Mouse (Mus musculus): Measurements from ENCODE around the gene Tigd3. TPM values are rescaled to one million over a fixed set of nuclear protein-coding genes. Genes with fewer than 3 reads are reported as not detected.
A peak's percentile ranks its signal among the peaks of the same experiment; 100 is the strongest.
"Not testable (repeated sequence)": the region's sequence is repeated elsewhere in the genome, so short reads cannot be mapped to it uniquely, and the experiment has no call there.

The Tigd3 gene
- polyA plus RNA-seq, 1 experiment from 2014 or later: 1.5 TPM

DNA sequence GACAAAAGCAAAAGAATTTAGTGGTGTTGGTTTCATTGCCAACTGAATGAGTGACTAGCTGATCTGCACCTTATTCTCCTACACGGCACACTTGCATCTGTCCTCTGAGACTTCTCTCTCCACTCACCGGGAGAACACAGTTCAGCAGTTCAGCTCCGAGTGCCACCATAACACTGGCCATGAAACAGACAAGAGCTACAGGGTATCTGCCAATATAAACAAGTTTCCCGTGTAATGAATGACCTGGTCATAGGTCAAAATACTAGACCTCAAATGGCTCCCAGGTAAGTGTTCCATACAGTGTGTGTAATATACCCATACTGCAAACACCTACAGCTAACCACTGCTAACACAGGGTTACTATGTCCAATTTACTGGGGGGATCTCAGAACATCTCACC lies 4.7 kb downstream of the Tigd3 start:
- Histone ChIP-seq H3K4me1 (replicated peaks) (peaks cover 23% of the 10 kb centered on the region), H3K9me3 (replicated peaks) (no peaks in the 10 kb centered on the region), H3K27me3 (replicated peaks) (no peaks in the 10 kb centered on the region), H3K4me3 (no peak overlapping the region), H3K9ac (no peak overlapping the region), H3K27ac (ENCODE audit: poor library complexity, severe bottlenecking) (no peak overlapping the region), H3K36me3 (no peaks in the 10 kb centered on the region), H3K4me2 (no peak overlapping the region)
- whole genome bisulfite sequencing: 67% methylated on average over 4 of the region's 4 CpGs
- no peak for ATAC-seq (ENCODE audit: insufficient number of reproducible peaks, low FRiP score)

DNA sequence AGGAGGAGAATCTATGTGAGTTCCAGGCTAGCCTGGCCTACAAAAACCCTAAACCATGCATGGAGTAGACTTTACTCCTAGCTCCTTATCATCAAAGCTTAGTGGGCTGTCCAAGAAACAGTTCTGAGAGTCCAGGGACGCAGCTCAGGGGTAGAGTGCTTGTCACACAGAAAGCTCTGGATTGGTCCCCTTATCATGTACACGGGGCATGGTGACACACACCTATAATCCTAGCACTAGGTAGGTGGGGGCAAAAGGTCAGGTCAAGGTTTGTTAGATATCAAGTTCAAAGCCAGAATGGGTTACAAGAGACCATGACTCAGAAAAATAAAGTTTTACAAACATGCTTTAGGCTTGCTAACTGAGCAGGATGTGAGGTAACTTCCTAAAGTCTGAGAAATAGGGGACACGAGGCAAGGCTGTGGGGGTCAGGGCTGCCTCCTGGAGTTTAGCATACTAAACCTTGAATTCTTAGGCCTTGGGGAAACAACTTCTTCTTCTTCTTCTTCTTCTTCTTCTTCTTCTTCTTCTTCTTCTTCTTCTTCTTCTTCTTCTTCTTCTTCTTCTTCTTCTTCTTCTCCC lies 6.6 kb downstream of the Tigd3 start:
- Histone ChIP-seq H3K27me3 (replicated peaks) (no peaks in the 10 kb centered on the region), H3K27ac (ENCODE audit: poor library complexity, severe bottlenecking) (no peak overlapping the region), H3K4me2 (no peak overlapping the region), H3K4me3 (no peak overlapping the region), H3K9ac (no peak overlapping the region), H3K36me3 (no peaks in the 10 kb centered on the region), H3K9me3 (replicated peaks) (no peaks in the 10 kb centered on the region), H3K4me1 (replicated peaks) (peaks cover 18% of the 10 kb centered on the region)
- no peak for ATAC-seq (ENCODE audit: insufficient number of reproducible peaks, low FRiP score)
- WGBS: 40% methylated on average over 3 of the region's 3 CpGs

DNA sequence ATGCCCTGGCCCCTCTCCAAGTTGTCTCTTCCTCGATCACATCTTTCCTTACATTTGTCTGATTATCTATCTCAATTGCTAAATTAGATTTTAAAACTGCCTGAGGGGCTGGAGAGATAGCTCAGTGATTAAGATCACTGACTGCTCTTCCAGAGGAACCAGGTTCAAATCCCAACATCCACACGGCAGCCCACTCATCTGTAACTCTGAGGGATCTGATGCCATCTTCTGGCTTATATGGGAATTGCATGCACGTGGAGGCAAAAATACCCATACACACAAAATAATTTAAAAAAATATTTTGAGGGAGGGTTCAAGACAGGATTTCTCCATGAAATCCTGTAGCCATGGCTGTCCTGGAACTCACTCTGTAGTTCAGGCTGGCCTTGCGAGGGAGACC lies 8.1 kb downstream of the Tigd3 start:
- ATAC-seq (ENCODE audit: insufficient number of reproducible peaks, low FRiP score): no peak
- H3K27me3 ChIP-seq (replicated peaks): no peaks in the 10 kb centered on the region

DNA sequence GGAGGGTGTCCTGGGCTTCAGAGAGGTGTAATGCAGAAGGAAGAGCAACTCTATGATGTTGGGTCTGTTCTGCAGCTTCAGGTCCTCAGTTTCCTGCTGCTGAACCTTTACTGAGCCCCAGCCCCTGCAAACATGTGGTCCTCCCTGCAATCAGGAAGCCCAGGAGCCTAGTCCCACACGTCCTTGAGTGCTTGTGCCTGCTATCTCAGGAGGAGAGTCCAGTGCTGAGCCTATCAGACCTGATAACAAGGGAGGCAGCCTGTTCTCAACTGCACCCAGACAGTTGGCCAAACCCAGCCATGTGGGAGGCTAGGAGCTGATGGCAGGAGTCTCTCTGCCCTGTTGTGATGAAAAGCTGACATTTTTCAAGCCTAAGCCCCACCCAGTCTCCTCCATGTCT lies 10.0 kb downstream of the Tigd3 start:
- Histone ChIP-seq H3K36me3 (no peaks in the 10 kb centered on the region), H3K4me2 (no peak overlapping the region), H3K27me3 (replicated peaks) (no peaks in the 10 kb centered on the region), H3K27ac (ENCODE audit: poor library complexity, severe bottlenecking) (no peak overlapping the region), H3K9me3 (replicated peaks) (no peaks in the 10 kb centered on the region), H3K4me3 (no peak overlapping the region), H3K9ac (no peak overlapping the region; the same call in 1 of the 2 replicates), H3K4me1 (replicated peaks) (peaks cover 10% of the 10 kb centered on the region)
- WGBS: 10% methylated on average over 1 of the region's 1 CpGs
- peak; percentile 37; the same call in 1 of the 2 replicates for ATAC-seq (ENCODE audit: insufficient number of reproducible peaks, low FRiP score)

More for the DNA sequence above, 8.1 kb downstream of the Tigd3 start:
- Histone ChIP-seq H3K36me3 (no peaks in the 10 kb centered on the region), H3K9me3 (replicated peaks) (no peaks in the 10 kb centered on the region), H3K4me2 (no peak overlapping the region), H3K4me1 (replicated peaks) (peaks cover 10% of the 10 kb centered on the region), H3K27ac (ENCODE audit: poor library complexity, severe bottlenecking) (no peak overlapping the region), H3K9ac (no peak overlapping the region), H3K4me3 (no peak overlapping the region)
- WGBS: 56% methylated on average over 4 of the region's 4 CpGs

DNA sequence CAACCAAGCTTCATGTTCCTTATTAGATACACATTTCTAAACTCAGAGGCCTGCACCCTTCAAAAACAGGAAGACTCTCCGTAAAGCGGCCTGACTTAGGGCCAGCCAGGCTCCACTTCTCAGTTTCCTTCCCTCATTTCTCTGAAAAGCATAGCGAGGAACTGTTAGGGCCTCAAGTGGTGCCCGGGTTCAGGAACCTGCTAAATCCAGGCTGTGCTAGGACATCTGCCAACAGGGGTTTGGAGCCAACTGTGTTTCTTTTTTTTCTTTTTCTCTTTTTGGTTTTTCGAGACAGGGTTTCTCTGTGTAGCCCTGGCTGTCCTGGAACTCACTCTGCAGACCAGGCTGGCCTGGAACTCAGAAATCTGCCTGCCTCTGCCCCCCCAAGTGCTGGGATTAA lies 11.9 kb downstream of the Tigd3 start:
- H3K9ac ChIP-seq; H3K4me3 ChIP-seq; H3K36me3 ChIP-seq; ATAC-seq (ENCODE audit: insufficient number of reproducible peaks, low FRiP score); H3K4me2 ChIP-seq; H3K27me3 ChIP-seq (replicated peaks); H3K27ac ChIP-seq (ENCODE audit: poor library complexity, severe bottlenecking); H3K9me3 ChIP-seq (replicated peaks): not testable (repeated sequence)
- 82% methylated on average over 5 of the region's 5 CpGs for WGBS
- H3K4me1 ChIP-seq (replicated peaks): peaks cover 24% of the 10 kb centered on the region

DNA sequence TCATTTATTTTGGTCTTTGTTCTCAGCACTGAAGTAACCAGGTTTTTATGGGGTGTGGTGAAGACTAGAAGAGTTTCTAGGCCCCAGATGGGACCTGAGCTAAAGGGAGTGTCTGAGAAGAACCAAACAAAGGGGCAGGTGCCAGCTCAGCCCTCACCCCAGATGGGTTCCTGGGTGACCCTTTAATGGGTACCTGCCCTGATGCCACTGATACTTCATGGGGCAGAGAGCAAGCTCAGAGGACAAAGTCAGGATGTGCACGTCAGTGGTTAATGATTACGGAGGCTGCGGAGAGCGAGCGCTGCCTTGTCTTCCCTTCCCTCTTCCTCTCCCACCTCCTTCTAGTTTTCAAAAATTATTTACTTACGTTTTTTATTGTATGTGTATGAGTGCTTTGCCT lies 12.8 kb downstream of the Tigd3 start:
- no peak for ATAC-seq (ENCODE audit: insufficient number of reproducible peaks, low FRiP score)
- Histone ChIP-seq H3K9ac (no peak overlapping the region), H3K4me2 (no peak overlapping the region), H3K4me3 (no peak overlapping the region), H3K27ac (ENCODE audit: poor library complexity, severe bottlenecking) (no peak overlapping the region), H3K27me3 (replicated peaks) (no peaks in the 10 kb centered on the region), H3K4me1 (replicated peaks) (peaks cover 24% of the 10 kb centered on the region), H3K9me3 (replicated peaks) (no peaks in the 10 kb centered on the region), H3K36me3 (no peaks in the 10 kb centered on the region)
- WGBS: 93% methylated on average over 6 of the region's 6 CpGs

DNA sequence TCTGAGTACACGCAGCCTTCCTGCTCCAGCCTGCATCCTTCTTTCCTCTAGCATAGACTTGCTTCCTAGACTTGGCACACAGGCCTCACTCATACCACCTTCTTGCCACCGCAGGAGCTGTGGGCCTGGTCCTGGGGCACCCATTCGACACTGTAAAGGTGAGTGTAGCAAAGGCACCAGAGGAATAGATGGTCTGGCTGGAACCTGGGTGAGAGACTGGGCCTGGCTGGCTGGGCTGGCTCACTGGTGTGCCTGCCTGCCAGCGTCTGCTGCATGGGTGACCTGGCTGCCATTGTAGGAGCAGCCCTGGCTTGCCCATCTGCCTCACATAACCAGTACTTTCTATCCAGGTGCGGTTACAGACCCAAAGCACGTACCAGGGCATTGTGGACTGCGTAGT lies 14.2 kb downstream of the Tigd3 start:
- no peak overlapping the region for H3K9ac ChIP-seq
- WGBS: 88% methylated on average over 7 of the region's 7 CpGs
- H3K4me3 ChIP-seq: no peak overlapping the region
- no peaks in the 10 kb centered on the region for H3K27me3 ChIP-seq (replicated peaks)
- H3K27ac ChIP-seq (ENCODE audit: poor library complexity, severe bottlenecking): no peak overlapping the region
- H3K4me2 ChIP-seq: no peak overlapping the region
- no peak for ATAC-seq (ENCODE audit: insufficient number of reproducible peaks, low FRiP score)
- H3K9me3 ChIP-seq (replicated peaks): no peaks in the 10 kb centered on the region
- peaks cover 28% of the 10 kb centered on the region for H3K4me1 ChIP-seq (replicated peaks)
- no peaks in the 10 kb centered on the region for H3K36me3 ChIP-seq

DNA sequence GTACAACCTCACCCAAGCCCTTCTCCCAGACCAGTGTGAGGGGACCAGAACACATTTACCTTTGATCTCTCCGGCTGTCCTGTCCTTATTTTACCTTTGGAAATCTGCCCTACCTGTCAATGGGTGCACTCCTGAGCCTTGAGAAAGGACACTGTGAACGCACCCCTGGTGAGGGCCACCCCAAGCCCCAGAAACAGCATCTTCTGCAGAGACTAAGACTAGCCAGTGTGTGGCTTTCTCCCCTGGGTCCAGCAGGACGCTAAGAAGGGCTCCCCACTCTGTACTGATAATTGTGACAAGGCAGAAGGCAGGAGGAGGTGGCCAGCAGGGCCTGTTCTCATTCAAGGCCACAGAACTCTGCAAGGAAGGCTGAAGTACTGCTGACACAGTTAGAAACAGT lies 15.0 kb downstream of the Tigd3 start:
- Histone ChIP-seq H3K27me3 (replicated peaks) (no peaks in the 10 kb centered on the region), H3K4me1 (replicated peaks) (peaks cover 24% of the 10 kb centered on the region), H3K4me3 (no peak overlapping the region), H3K27ac (ENCODE audit: poor library complexity, severe bottlenecking) (no peak overlapping the region), H3K9me3 (replicated peaks) (no peaks in the 10 kb centered on the region), H3K4me2 (no peak overlapping the region), H3K36me3 (no peaks in the 10 kb centered on the region), H3K9ac (0 out of 2 replicates have a peak overlapping the region, but pooled peaks have one; percentile 37)
- WGBS: 77% methylated on average over 3 of the region's 3 CpGs
- no peak for ATAC-seq (ENCODE audit: insufficient number of reproducible peaks, low FRiP score)

DNA sequence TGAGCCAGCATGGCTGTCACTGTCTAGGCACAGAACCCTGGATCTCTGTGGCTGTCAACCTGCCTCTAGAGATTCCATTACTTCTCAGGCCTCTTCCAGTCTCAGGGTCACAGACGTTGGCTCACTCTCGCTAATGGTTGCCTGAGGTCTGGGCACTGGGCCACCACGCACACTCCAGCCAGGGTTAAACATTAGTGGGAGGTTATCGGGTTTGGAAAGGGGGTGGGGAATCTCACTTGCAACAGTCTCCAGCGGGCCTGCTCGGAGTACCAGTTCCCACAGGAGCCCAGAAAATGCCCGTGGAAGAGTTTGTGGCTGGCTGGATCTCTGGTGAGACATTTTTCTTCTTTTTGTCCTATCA lies 15.6 kb downstream of the Tigd3 start:
- Histone ChIP-seq H3K9ac (peak overlapping the region; percentile 37), H3K9me3 (replicated peaks) (no peaks in the 10 kb centered on the region), H3K36me3 (no peaks in the 10 kb centered on the region), H3K4me3 (peak overlapping the region; percentile 23), H3K27ac (ENCODE audit: poor library complexity, severe bottlenecking) (0 out of 2 replicates have a peak overlapping the region, but pooled peaks have one; percentile 31), H3K4me2 (peak overlapping the region; percentile 51), H3K27me3 (replicated peaks) (no peaks in the 10 kb centered on the region), H3K4me1 (replicated peaks) (peaks cover 27% of the 10 kb centered on the region)
- WGBS: 58% methylated on average over 7 of the region's 7 CpGs
- no peak for ATAC-seq (ENCODE audit: insufficient number of reproducible peaks, low FRiP score)

DNA sequence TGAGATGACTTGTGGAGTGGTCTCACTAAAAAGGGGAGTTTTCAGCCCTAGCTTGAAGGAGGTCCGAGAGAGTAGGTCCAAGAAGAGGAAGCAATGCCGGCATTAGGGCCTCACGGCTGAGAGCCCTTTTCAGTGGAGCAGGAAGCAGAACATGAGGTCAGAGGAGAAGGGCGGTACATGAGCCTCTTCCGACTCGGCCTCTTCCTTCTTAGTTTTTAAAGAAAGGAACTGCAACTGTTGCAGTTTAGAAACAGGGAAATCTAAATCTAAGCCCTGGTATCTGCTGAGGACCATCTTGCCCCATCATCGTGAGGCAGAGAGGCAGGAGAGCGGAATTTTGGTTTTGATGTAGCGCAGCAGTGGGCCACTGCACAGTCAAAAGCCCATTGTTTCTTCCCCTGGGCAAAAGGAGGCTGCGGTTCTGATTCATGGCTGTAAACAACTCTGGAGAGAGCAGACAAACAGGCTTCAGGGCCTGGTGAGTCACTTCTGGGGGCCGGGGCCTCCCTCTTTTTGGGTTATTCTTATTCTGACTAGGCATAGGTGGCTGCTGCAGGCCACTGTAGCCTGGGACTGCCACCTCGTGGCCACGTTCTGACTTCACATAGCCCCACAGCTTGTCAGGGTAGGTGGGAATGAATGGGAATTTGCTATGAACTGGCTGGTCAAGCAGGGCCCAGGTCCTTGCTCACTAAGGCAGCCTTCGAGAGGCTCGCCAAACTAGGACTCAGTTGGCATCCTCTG lies 16.2 kb downstream of the Tigd3 start, which contains the start of gene Slc25a45:
TSS of gene Slc25a45 (plus strand) at position 191 of the 744 bp plus-strand sequence.
- Histone ChIP-seq H3K4me3 (peak within 1 kb of the TSS; percentile 23), H3K9ac (peak within 1 kb of the TSS; percentile 37), H3K36me3 (peaks cover 3% of the 10 kb centered on the region; the same call in 1 of the 2 replicates), H3K9me3 (replicated peaks) (no peaks in the 10 kb centered on the region), H3K27me3 (replicated peaks) (no peaks in the 10 kb centered on the region), H3K4me2 (peak within 1 kb of the TSS; percentile 51), H3K27ac (ENCODE audit: poor library complexity, severe bottlenecking) (peak within 1 kb of the TSS; percentile 56), H3K4me1 (replicated peaks) (peaks cover 33% of the 10 kb centered on the region)
- 43% methylated on average over 15 of the region's 15 CpGs for WGBS
- peak; percentile 54 for ATAC-seq (ENCODE audit: insufficient number of reproducible peaks, low FRiP score)

DNA sequence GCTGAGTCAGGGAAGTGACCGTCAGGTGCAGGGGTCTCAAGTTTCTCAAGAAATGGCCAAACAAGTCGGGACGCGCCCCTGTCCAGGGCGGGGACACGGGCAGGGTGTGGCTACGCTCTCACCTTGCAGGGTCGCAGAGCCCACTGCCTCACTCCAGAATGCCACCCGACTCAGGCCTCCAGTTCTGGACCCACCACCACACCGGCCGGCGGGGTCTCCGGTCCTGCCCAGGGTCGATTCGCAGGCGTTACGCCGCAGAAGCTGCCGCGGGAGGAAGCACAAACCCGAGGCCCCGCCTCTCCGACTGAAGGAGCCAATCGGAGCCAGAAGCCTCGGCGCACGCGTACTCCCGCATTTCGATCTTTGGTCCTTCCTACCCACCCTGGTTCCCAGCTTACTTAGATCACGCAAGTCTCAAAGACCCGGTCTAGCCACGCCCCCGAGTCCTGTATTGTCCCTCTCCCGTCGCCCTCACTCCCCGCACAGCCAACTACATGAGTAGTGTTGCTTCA lies 18.9 kb downstream of the Tigd3 start, which contains the start of gene Frmd8:
TSS of gene Frmd8 (minus strand) at position 306 of the 512 bp plus-strand sequence.
- Histone ChIP-seq H3K4me1 (replicated peaks) (peaks cover 59% of the 10 kb centered on the region), H3K9me3 (replicated peaks) (no peaks in the 10 kb centered on the region), H3K36me3 (peaks cover 16% of the 10 kb centered on the region), H3K4me2 (peak within 1 kb of the TSS; percentile 92), H3K4me3 (peak within 1 kb of the TSS; percentile 93), H3K9ac (peak within 1 kb of the TSS; percentile 93), H3K27ac (ENCODE audit: poor library complexity, severe bottlenecking) (peak within 1 kb of the TSS; percentile 65), H3K27me3 (replicated peaks) (no peaks in the 10 kb centered on the region)
- WGBS: under 1% methylated on average over 37 of the region's 37 CpGs
- peak; percentile 83 for ATAC-seq (ENCODE audit: insufficient number of reproducible peaks, low FRiP score)
